In genomic region chrX:169988571-169989218, GRCm38 (mm10) we compare ENCODE assay signal across 8 mouse cellular contexts. TPM values are rescaled to one million over a fixed set of nuclear protein-coding genes. Genes with fewer than 3 reads are reported as not detected.
DNase-seq lines count a peak whose midpoint lies in the region; ATAC-seq and TF ChIP-seq lines count a peak whose summit lies in the region.
"Not testable (repeated sequence)": the region's sequence is repeated elsewhere in the genome, so short reads cannot be mapped to it uniquely, and the experiment has no call there.

No protein-coding gene starts in this region.

- ATAC-seq in forebrain, embryonic 11.5 days (replicated peaks; ENCODE audit: low FRiP score); neural tube, embryonic 11.5 days (ENCODE audit: insufficient read depth, low FRiP score, low TSS enrichment): not testable (repeated sequence)
- ATAC-seq in heart, embryonic 15.5 days (replicated peaks; ENCODE audit: insufficient number of reproducible peaks, insufficient read depth, low FRiP score, low read depth): peak; percentile 21; the same call in 1 of the 2 replicates
- peak; percentile 4 for ATAC-seq in liver, embryonic 16.5 days (ENCODE audit: low read depth)
- ATAC-seq in stomach, postnatal 0 days (ENCODE audit: low FRiP score, low TSS enrichment): peak; percentile 16

- peaks cover 44% of the 10 kb centered on the region for H3K9me3 ChIP-seq in forebrain, embryonic 11.5 days (ENCODE audit: control insufficient read depth, low read length)
- H3K9me3 ChIP-seq in heart, embryonic 15.5 days (replicated peaks): peaks cover 37% of the 10 kb centered on the region
- peaks cover 44% of the 10 kb centered on the region for H3K9me3 ChIP-seq in liver, embryonic 16.5 days (replicated peaks; ENCODE audit: control insufficient read depth, low read length)
- peaks cover 40% of the 10 kb centered on the region for H3K9me3 ChIP-seq in neural tube, embryonic 11.5 days (ENCODE audit: control insufficient read depth, low read length)
- H3K9me3 ChIP-seq in stomach, postnatal 0 days (ENCODE audit: control insufficient read depth, low read length): peaks cover 38% of the 10 kb centered on the region

- H3K36me3 ChIP-seq in forebrain, embryonic 11.5 days (ENCODE audit: control insufficient read depth, insufficient read depth, low read length): peaks cover 47% of the 10 kb centered on the region
- H3K36me3 ChIP-seq in heart, embryonic 15.5 days: peaks cover 48% of the 10 kb centered on the region
- peaks cover 49% of the 10 kb centered on the region for H3K36me3 ChIP-seq in liver, embryonic 16.5 days (ENCODE audit: control insufficient read depth, insufficient read depth)
- H3K36me3 ChIP-seq in neural tube, embryonic 11.5 days (ENCODE audit: control insufficient read depth, insufficient read depth, low read length): peaks cover 35% of the 10 kb centered on the region
- peaks cover 25% of the 10 kb centered on the region for H3K36me3 ChIP-seq in stomach, postnatal 0 days (ENCODE audit: control insufficient read depth, insufficient read depth, low read length)

- H3K27ac ChIP-seq in forebrain, embryonic 11.5 days (ENCODE audit: low read depth, low read length); heart, embryonic 15.5 days; liver, embryonic 16.5 days (ENCODE audit: low read length); neural tube, embryonic 11.5 days (ENCODE audit: low read depth, low read length); stomach, postnatal 0 days (replicated peaks): not testable (repeated sequence)

- peak; percentile 62 for DNase-seq in CD4-positive helper T cell, adult 2 months (ENCODE audit: low read depth, low spot score)
- peak; percentile 32 for DNase-seq in c-Kit-positive CD71-positive TER-119-negative erythroid progenitor cells, embryonic 14.5 days (ENCODE audit: low read depth)
- DNase-seq in forebrain, embryonic 11.5 days (ENCODE audit: low spot score): peak; percentile 75
- peak; percentile 66 for DNase-seq in kidney, postnatal 10 days
- DNase-seq in neural tube, embryonic 11.5 days (ENCODE audit: low spot score): peak; percentile 12
- DNase-seq in stomach, postnatal 0 days (ENCODE audit: low spot score): peak; percentile 56

- H3K4me2 ChIP-seq in forebrain, embryonic 11.5 days (ENCODE audit: low read depth, low read length, severe bottlenecking); heart, embryonic 15.5 days; liver, embryonic 16.5 days (ENCODE audit: low read depth, low read length); neural tube, embryonic 11.5 days (ENCODE audit: low read depth); stomach, postnatal 0 days (replicated peaks; ENCODE audit: low read depth): not testable (repeated sequence)

- H3K27me3 ChIP-seq in forebrain, embryonic 11.5 days (ENCODE audit: control insufficient read depth, insufficient read depth, low read length); heart, embryonic 15.5 days; liver, embryonic 16.5 days (ENCODE audit: control insufficient read depth, insufficient read depth, low read depth, low read length); neural tube, embryonic 11.5 days (ENCODE audit: control insufficient read depth, insufficient read depth, low read length); stomach, postnatal 0 days (ENCODE audit: control insufficient read depth, insufficient read depth, low read length): not testable (repeated sequence)

- not testable (repeated sequence) for H3K9ac ChIP-seq in forebrain, embryonic 11.5 days (ENCODE audit: low read length); heart, embryonic 15.5 days; liver, embryonic 16.5 days (ENCODE audit: low read depth, low read length); neural tube, embryonic 11.5 days (ENCODE audit: low read length); stomach, postnatal 0 days (ENCODE audit: low read length)

- H3K4me1 ChIP-seq in forebrain, embryonic 11.5 days (replicated peaks; ENCODE audit: control insufficient read depth, insufficient read depth, low read length); heart, embryonic 15.5 days (replicated peaks); liver, embryonic 16.5 days (ENCODE audit: control insufficient read depth, low read depth, low read length); neural tube, embryonic 11.5 days (ENCODE audit: control insufficient read depth, insufficient read depth, low read length); stomach, postnatal 0 days (replicated peaks; ENCODE audit: control insufficient read depth, insufficient read depth): not testable (repeated sequence)

- 92% methylated on average over 56 of the region's 56 CpGs for WGBS in forebrain, embryonic 11.5 days
- 91% methylated on average over 56 of the region's 56 CpGs for WGBS in heart, embryonic 15.5 days
- WGBS in liver, embryonic 16.5 days (ENCODE audit: insufficient replicate concordance): 89% methylated on average over 56 of the region's 56 CpGs
- 93% methylated on average over 56 of the region's 56 CpGs for WGBS in neural tube, embryonic 11.5 days
- WGBS in stomach, postnatal 0 days: 63% methylated on average over 56 of the region's 56 CpGs

- TF ChIP-seq CTCF in stomach, postnatal 0 days (IDR thresholded peaks at IDR 0.05; ENCODE audit: low read depth): not testable (repeated sequence)

- not testable (repeated sequence) for H3K4me3 ChIP-seq in forebrain, embryonic 11.5 days (ENCODE audit: low read depth, low read length); heart, embryonic 15.5 days; liver, embryonic 16.5 days (ENCODE audit: low read depth, low read length); neural tube, embryonic 11.5 days (ENCODE audit: low read depth, low read length)
- 0 out of 2 replicates have a peak overlapping the region, but pooled peaks have one; percentile 4 for H3K4me3 ChIP-seq in stomach, postnatal 0 days (ENCODE audit: low read depth, low read length)

- TF ChIP-seq EP300 in stomach, postnatal 0 days (optimal IDR thresholded peaks at IDR 0.05): not testable (repeated sequence)

RNA-seq across cellular contexts. Expression of gene Gm21887, which starts 20.8 kb away (rescaled TPM):
- 321 and 384 TPM in 2 replicates for polyA plus RNA-seq in forebrain, embryonic 11.5 days (2014; fragmentation: Nextera tagmentation; extraction: Ambion mirVana)
- polyA plus RNA-seq in heart, embryonic 15.5 days (2015; fragmentation: Nextera tagmentation; extraction: Ambion mirVana): 122 and 155 TPM in 2 replicates
- 58.5 and 73.3 TPM in 2 replicates for polyA plus RNA-seq in liver, embryonic 16.5 days (2015; fragmentation: Nextera tagmentation; extraction: Ambion mirVana)
- 214 and 267 TPM in 2 replicates for polyA plus RNA-seq in neural tube, embryonic 11.5 days (2014; fragmentation: Nextera tagmentation; extraction: Ambion mirVana)
- polyA plus RNA-seq in stomach, postnatal 0 days (2015; fragmentation: Nextera tagmentation; extraction: Ambion mirVana): 90.6 and 93.1 TPM in 2 replicates

Comparison
In these comparisons a context has a peak if more than half of its experiments do, and no peak if none do; other contexts are left out.
1. DNase-seq: peak in every context shown above with its lines; median percentile 75 in forebrain, embryonic 11.5 days; 66 in kidney, postnatal 10 days; 62 in CD4-positive helper T cell, adult 2 months; 56 in stomach, postnatal 0 days; 32 in c-Kit-positive CD71-positive TER-119-negative erythroid progenitor cells, embryonic 14.5 days; 12 in neural tube, embryonic 11.5 days.